Mouse (Mus musculus) testis, adult 2 months (tissue): ENCODE measurements around the gene Ptprd.

Experiments
- CTCF ChIP-seq: fragments of 200-500 bp; IDR thresholded peaks from 2 replicates; pipeline ENCODE4 v1.5.1; 2012; ENCODE audit warnings: low read depth, mild to moderate bottlenecking, inconsistent platforms, low read length, moderate library complexity; ENCODE audit not compliant: control insufficient read depth, insufficient read depth, insufficient replicate concordance
- POLR2A ChIP-seq: fragments of 200-500 bp; IDR thresholded peaks from 2 replicates; pipeline ENCODE4 v1.6.1; 2012; ENCODE audit warnings: low read depth, mild to moderate bottlenecking, inconsistent platforms, low read length, moderate library complexity; ENCODE audit not compliant: control insufficient read depth

DNA sequence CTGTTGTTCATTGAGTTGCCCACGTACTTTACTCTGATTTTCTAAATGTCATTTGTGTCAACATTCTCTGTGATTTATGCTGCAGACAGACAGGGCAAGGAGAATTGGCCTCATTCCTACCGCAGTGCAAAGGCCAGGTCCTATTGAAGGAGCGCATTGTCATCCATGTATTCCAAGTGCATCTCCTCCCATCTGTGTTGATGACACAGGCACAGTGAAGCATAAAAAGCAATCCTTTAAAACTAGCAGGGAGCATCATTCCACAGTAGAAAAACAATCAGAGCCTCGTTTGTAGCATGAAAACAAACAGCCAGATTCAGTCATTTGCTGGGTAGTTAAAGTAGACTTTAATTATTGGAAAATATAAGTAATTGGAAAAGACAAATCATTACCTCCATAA is 960.6 kb downstream of the Ptprd start:
- no peak for TF ChIP-seq POLR2A
- TF ChIP-seq CTCF, result no peak
